Mouse (Mus musculus): ENCODE measurements at regions not wholly inside any gene's neighbourhood (a gene's known extent, or its start where the extent isn't known, plus 50 kb on each side); places are given as distances from the start of the nearest gene placed in this dataset.
A peak's percentile ranks its signal among the peaks of the same experiment; 100 is the strongest.
"Not testable (repeated sequence)": the region's sequence is repeated elsewhere in the genome, so short reads cannot be mapped to it uniquely, and the experiment has no call there.

GRCm38 (mm10) chr1:168662755-168663284, 230.8 kb upstream of the Pbx1 start:
- no peak for ATAC-seq (replicated peaks; ENCODE audit: insufficient number of reproducible peaks, insufficient read depth, low FRiP score, low read depth)
- Histone ChIP-seq H3K4me3 (no peak overlapping the region), H3K9me3 (replicated peaks) (no peaks in the 10 kb centered on the region), H3K4me2 (no peak overlapping the region), H3K4me1 (replicated peaks) (no peaks in the 10 kb centered on the region), H3K27ac (no peak overlapping the region), H3K9ac (no peak overlapping the region), H3K36me3 (no peaks in the 10 kb centered on the region), H3K27me3 (no peaks in the 10 kb centered on the region)
- 37% methylated on average over 11 of the region's 11 CpGs for WGBS

- no peak overlapping the region for H3K27ac ChIP-seq
- H3K36me3 ChIP-seq, result no peaks in the 10 kb centered on the region
- WGBS, result 58% methylated on average over 7 of the region's 7 CpGs
- H3K9ac ChIP-seq, result no peak overlapping the region
- ATAC-seq (replicated peaks; ENCODE audit: insufficient number of reproducible peaks, insufficient read depth, low FRiP score, low read depth), result no peak
- no peak overlapping the region for H3K4me2 ChIP-seq
- H3K9me3 ChIP-seq (replicated peaks), result no peaks in the 10 kb centered on the region
- no peaks in the 10 kb centered on the region for H3K4me1 ChIP-seq (replicated peaks)
- H3K27me3 ChIP-seq, result no peaks in the 10 kb centered on the region
- no peak overlapping the region for H3K4me3 ChIP-seq
These were observed 228.9 kb upstream of the Pbx1 start for GRCm38 (mm10) chr1:168660956-168661355.

- no peak overlapping the region for H3K9ac ChIP-seq
- H3K27ac ChIP-seq, result no peak overlapping the region
- H3K4me2 ChIP-seq, result no peak overlapping the region
- H3K4me1 ChIP-seq (replicated peaks), result no peaks in the 10 kb centered on the region
- no peaks in the 10 kb centered on the region for H3K27me3 ChIP-seq
- H3K9me3 ChIP-seq (replicated peaks), result no peaks in the 10 kb centered on the region
- no peak for ATAC-seq (replicated peaks; ENCODE audit: insufficient number of reproducible peaks, insufficient read depth, low FRiP score, low read depth)
- H3K4me3 ChIP-seq, result no peak overlapping the region
- H3K36me3 ChIP-seq, result no peaks in the 10 kb centered on the region
- WGBS, result 77% methylated on average over 5 of the region's 5 CpGs
These were observed 227.5 kb upstream of the Pbx1 start for GRCm38 (mm10) chr1:168659578-168659977.

- no peak overlapping the region for H3K4me2 ChIP-seq
- H3K9me3 ChIP-seq (replicated peaks), result no peaks in the 10 kb centered on the region
- H3K27ac ChIP-seq, result no peak overlapping the region
- no peak for ATAC-seq (replicated peaks; ENCODE audit: insufficient number of reproducible peaks, insufficient read depth, low FRiP score, low read depth)
- no peaks in the 10 kb centered on the region for H3K36me3 ChIP-seq
- 81% methylated on average over 2 of the region's 2 CpGs for WGBS
- H3K27me3 ChIP-seq, result no peaks in the 10 kb centered on the region
- H3K4me3 ChIP-seq, result no peak overlapping the region
- no peak overlapping the region for H3K9ac ChIP-seq
- no peaks in the 10 kb centered on the region for H3K4me1 ChIP-seq (replicated peaks)
These were observed 200.8 kb upstream of the Pbx1 start for GRCm38 (mm10) chr1:168632837-168633236.

- no peak overlapping the region for H3K4me2 ChIP-seq
- no peaks in the 10 kb centered on the region for H3K36me3 ChIP-seq
- H3K9me3 ChIP-seq (replicated peaks), result no peaks in the 10 kb centered on the region
- no peak overlapping the region for H3K4me3 ChIP-seq
- no peak overlapping the region for H3K27ac ChIP-seq
- ATAC-seq (replicated peaks; ENCODE audit: insufficient number of reproducible peaks, insufficient read depth, low FRiP score, low read depth), result no peak
- WGBS, result 80% methylated on average over 2 of the region's 2 CpGs
- no peak overlapping the region for H3K9ac ChIP-seq
- H3K27me3 ChIP-seq, result no peaks in the 10 kb centered on the region
- H3K4me1 ChIP-seq (replicated peaks), result no peaks in the 10 kb centered on the region
These were observed 199.9 kb upstream of the Pbx1 start for GRCm38 (mm10) chr1:168631979-168632378.

GRCm38 (mm10) chr1:168601967-168602366, 169.9 kb upstream of the Pbx1 start:
- H3K4me2 ChIP-seq; H3K4me1 ChIP-seq (replicated peaks); ATAC-seq (replicated peaks; ENCODE audit: insufficient number of reproducible peaks, insufficient read depth, low FRiP score, low read depth); H3K4me3 ChIP-seq; H3K36me3 ChIP-seq; H3K9me3 ChIP-seq (replicated peaks); H3K9ac ChIP-seq; H3K27me3 ChIP-seq; H3K27ac ChIP-seq: not testable (repeated sequence)
- WGBS, result 66% methylated on average over 3 of the region's 3 CpGs

- Histone ChIP-seq H3K4me3 (no peak overlapping the region), H3K27ac (no peak overlapping the region), H3K27me3 (no peaks in the 10 kb centered on the region), H3K4me2 (no peak overlapping the region), H3K36me3 (no peaks in the 10 kb centered on the region), H3K4me1 (replicated peaks) (no peaks in the 10 kb centered on the region), H3K9me3 (replicated peaks) (no peaks in the 10 kb centered on the region), H3K9ac (no peak overlapping the region)
- 69% methylated on average over 6 of the region's 6 CpGs for WGBS
- no peak for ATAC-seq (replicated peaks; ENCODE audit: insufficient number of reproducible peaks, insufficient read depth, low FRiP score, low read depth)
These were observed 168.5 kb upstream of the Pbx1 start for GRCm38 (mm10) chr1:168600461-168601160.

GRCm38 (mm10) chr1:168598191-168598667, 166.2 kb upstream of the Pbx1 start:
- Histone ChIP-seq H3K27me3 (no peaks in the 10 kb centered on the region), H3K27ac (no peak overlapping the region), H3K9me3 (replicated peaks) (no peaks in the 10 kb centered on the region), H3K4me2 (peak overlapping the region; percentile 21), H3K36me3 (no peaks in the 10 kb centered on the region), H3K4me1 (replicated peaks) (no peaks in the 10 kb centered on the region), H3K9ac (no peak overlapping the region), H3K4me3 (no peak overlapping the region)
- no peak for ATAC-seq (replicated peaks; ENCODE audit: insufficient number of reproducible peaks, insufficient read depth, low FRiP score, low read depth)
- 23% methylated on average over 11 of the region's 11 CpGs for WGBS

GRCm38 (mm10) chr1:168597495-168597894, 165.4 kb upstream of the Pbx1 start:
- no peak for ATAC-seq (replicated peaks; ENCODE audit: insufficient number of reproducible peaks, insufficient read depth, low FRiP score, low read depth)
- H3K4me2 ChIP-seq, result peak overlapping the region; percentile 21; the same call in 1 of the 2 replicates
- H3K27me3 ChIP-seq, result no peaks in the 10 kb centered on the region
- 46% methylated on average over 5 of the region's 5 CpGs for WGBS
- no peak overlapping the region for H3K4me3 ChIP-seq
- no peak overlapping the region for H3K9ac ChIP-seq
- H3K27ac ChIP-seq, result no peak overlapping the region
- no peaks in the 10 kb centered on the region for H3K9me3 ChIP-seq (replicated peaks)
- no peaks in the 10 kb centered on the region for H3K4me1 ChIP-seq (replicated peaks)
- H3K36me3 ChIP-seq, result no peaks in the 10 kb centered on the region

- H3K4me2 ChIP-seq, result no peak overlapping the region
- WGBS, result 61% methylated on average over 3 of the region's 3 CpGs
- H3K9me3 ChIP-seq (replicated peaks), result no peaks in the 10 kb centered on the region
- no peak overlapping the region for H3K27ac ChIP-seq
- no peak overlapping the region for H3K9ac ChIP-seq
- H3K4me3 ChIP-seq, result no peak overlapping the region
- peaks cover 5% of the 10 kb centered on the region; the same call in 1 of the 2 replicates for H3K4me1 ChIP-seq (replicated peaks)
- H3K36me3 ChIP-seq, result no peaks in the 10 kb centered on the region
- H3K27me3 ChIP-seq, result 0 out of 2 replicates have a peak, but pooled peaks cover 6% of the 10 kb centered on the region
- no peak for ATAC-seq (replicated peaks; ENCODE audit: insufficient number of reproducible peaks, insufficient read depth, low FRiP score, low read depth)
These were observed 152.1 kb upstream of the Pbx1 start for GRCm38 (mm10) chr1:168584137-168584536.

GRCm38 (mm10) chr1:168582434-168582833, 150.4 kb upstream of the Pbx1 start:
- H3K4me2 ChIP-seq, result no peak overlapping the region
- 25% methylated on average over 5 of the region's 5 CpGs for WGBS
- peaks cover 5% of the 10 kb centered on the region; the same call in 1 of the 2 replicates for H3K4me1 ChIP-seq (replicated peaks)
- no peak overlapping the region for H3K27ac ChIP-seq
- 0 out of 2 replicates have a peak, but pooled peaks cover 6% of the 10 kb centered on the region for H3K27me3 ChIP-seq
- no peak overlapping the region for H3K9ac ChIP-seq
- H3K4me3 ChIP-seq, result no peak overlapping the region
- no peaks in the 10 kb centered on the region for H3K36me3 ChIP-seq
- ATAC-seq (replicated peaks; ENCODE audit: insufficient number of reproducible peaks, insufficient read depth, low FRiP score, low read depth), result 0 out of 2 replicates have a peak, but pooled peaks have one; percentile 35
- no peaks in the 10 kb centered on the region for H3K9me3 ChIP-seq (replicated peaks)

All from heart, embryonic 15.5 days (tissue).